14 mouse cellular contexts compared by ENCODE assay signal in genomic region chr8:120528332-120528731, GRCm38 (mm10).
DNase-seq lines count a peak whose midpoint lies in the region; ATAC-seq and TF ChIP-seq lines count a peak whose summit lies in the region.
"Had no signal": no experiment of that assay in that cellular context is flagged by ENCODE, and none has a peak within 500 bp of the region (broad histone marks: within the 10 kb centered on the region; RNA-seq: fewer than 3 reads in every experiment).

No protein-coding gene starts in this region.

- peaks cover 78% of the 10 kb centered on the region for H3K4me1 ChIP-seq in heart, embryonic 16.5 days (ENCODE audit: control insufficient read depth, insufficient read depth, low read length)
- peaks cover 82% of the 10 kb centered on the region for H3K4me1 ChIP-seq in G1E (ENCODE audit: insufficient read depth, low read depth, low read length)
- peaks cover 96% of the 10 kb centered on the region for H3K4me1 ChIP-seq in liver, embryonic 13.5 days (replicated peaks)

- no peaks in the 10 kb centered on the region for H3K9me3 ChIP-seq in heart, embryonic 16.5 days (replicated peaks; ENCODE audit: control insufficient read depth, low read length)
- H3K9me3 ChIP-seq in G1E (replicated peaks), result no peaks in the 10 kb centered on the region
- H3K9me3 ChIP-seq in liver, embryonic 13.5 days (replicated peaks), result no peaks in the 10 kb centered on the region

- H3K27ac ChIP-seq in heart, embryonic 16.5 days (ENCODE audit: low read length), result peak overlapping the region; percentile 30; the same call in 1 of the 2 replicates
- peak overlapping the region; percentile 66; the same call in 1 of the 2 replicates for H3K27ac ChIP-seq in liver, embryonic 13.5 days

- no peaks in the 10 kb centered on the region for H3K36me3 ChIP-seq in heart, embryonic 16.5 days (ENCODE audit: control insufficient read depth, insufficient read depth)
- H3K36me3 ChIP-seq in G1E (replicated peaks), result peaks cover 33% of the 10 kb centered on the region
- peaks cover 4% of the 10 kb centered on the region; the same call in 1 of the 2 replicates for H3K36me3 ChIP-seq in liver, embryonic 13.5 days

- H3K4me2 ChIP-seq in heart, embryonic 16.5 days (ENCODE audit: low read depth, low read length), result no peak overlapping the region
- H3K4me2 ChIP-seq in liver, embryonic 13.5 days, result no peak overlapping the region

- 43% methylated on average over 3 of the region's 3 CpGs for WGBS in heart, embryonic 16.5 days
- 56% methylated on average over 3 of the region's 3 CpGs for WGBS in liver, embryonic 13.5 days (ENCODE audit: insufficient replicate concordance)

- no peak for DNase-seq in heart, adult 11 months
- DNase-seq in A20 (ENCODE audit: low read depth, low spot score) (peak; percentile 92), G1E (ENCODE audit: low spot score) (no peak)
- no peak for DNase-seq in liver, embryonic 13.5 days
- DNase-seq in adrenal gland, postnatal 36 days, result no peak
- no peak for DNase-seq in yolk sac, embryonic 10.5 days (ENCODE audit: low spot score)
- DNase-seq: adrenal gland, postnatal 25 days; cerebellum, adult 9-11 months; gastrocnemius, postnatal 14 days; kidney, adult 11 months; layer of hippocampus, postnatal 36 days; lung, postnatal 14 days; right cerebral cortex, adult 18-20 months had no signal

- peak overlapping the region; percentile 54 for H3K9ac ChIP-seq in heart, embryonic 16.5 days (ENCODE audit: low read length)
- H3K9ac ChIP-seq in liver, embryonic 13.5 days, result peak overlapping the region; percentile 4; the same call in 1 of the 2 replicates

- ATAC-seq in heart, embryonic 16.5 days (replicated peaks; ENCODE audit: extremely low read depth, insufficient read depth, low FRiP score), result no peak
- no peak for ATAC-seq in G1E (ENCODE audit: extremely low read depth, insufficient number of reproducible peaks, low FRiP score, poor library complexity, severe bottlenecking)
- ATAC-seq in liver, embryonic 13.5 days (ENCODE audit: low read depth), result no peak

- TF ChIP-seq CTCF in G1E (IDR thresholded peaks at IDR 0.05; ENCODE audit: low read depth, low read length), result no peak

- no peak overlapping the region for H3K4me3 ChIP-seq in heart, embryonic 16.5 days (ENCODE audit: low read length)
- H3K4me3 ChIP-seq in G1E (ENCODE audit: low read depth, low read length), result peak overlapping the region; percentile 29; the same call in 1 of the 2 replicates
- H3K4me3 ChIP-seq in liver, embryonic 13.5 days (replicated peaks), result no peak overlapping the region

- no peaks in the 10 kb centered on the region for H3K27me3 ChIP-seq in heart, embryonic 16.5 days (ENCODE audit: control insufficient read depth, insufficient read depth, low read length)
- H3K27me3 ChIP-seq in G1E (ENCODE audit: insufficient read depth, low read length), result peaks cover 47% of the 10 kb centered on the region; the same call in 1 of the 2 replicates
- no peaks in the 10 kb centered on the region for H3K27me3 ChIP-seq in liver, embryonic 13.5 days
